9 mouse cellular contexts compared by ENCODE assay signal in genomic region chr13:49216808-49217561, GRCm38 (mm10). TPM values are rescaled to one million over a fixed set of nuclear protein-coding genes. Genes with fewer than 3 reads are reported as not detected.
DNase-seq lines count a peak whose midpoint lies in the region; ATAC-seq and TF ChIP-seq lines count a peak whose summit lies in the region.
"Had no signal": no experiment of that assay in that cellular context is flagged by ENCODE, and none has a peak within 500 bp of the region (broad histone marks: within the 10 kb centered on the region; RNA-seq: fewer than 3 reads in every experiment).

No protein-coding gene starts in this region.

- intact Hi-C loops in gastrocnemius, adult 2 months (cut with DNase I) = loop anchor here (5.0 kb wide), 1 partner anchor 110 kb away; no protein-coding TSS in a partner anchor

- H3K4me1 ChIP-seq in lung, embryonic 15.5 days = peaks cover 30% of the 10 kb centered on the region
- peaks cover 39% of the 10 kb centered on the region for H3K4me1 ChIP-seq in embryonic facial prominence, embryonic 15.5 days
- H3K4me1 ChIP-seq in neural tube, embryonic 15.5 days = peaks cover 36% of the 10 kb centered on the region

- peak overlapping the region; percentile 97 for H3K27ac ChIP-seq in gastrocnemius, adult 2 months
- 0 out of 2 replicates have a peak overlapping the region, but pooled peaks have one; percentile 19 for H3K27ac ChIP-seq in lung, embryonic 15.5 days
- H3K27ac ChIP-seq in embryonic facial prominence, embryonic 15.5 days (replicated peaks) = peak overlapping the region; percentile 85
- no peak overlapping the region for H3K27ac ChIP-seq in neural tube, embryonic 15.5 days (replicated peaks)

- H3K36me3 ChIP-seq in lung, embryonic 15.5 days = no peaks in the 10 kb centered on the region
- H3K36me3 ChIP-seq in embryonic facial prominence, embryonic 15.5 days = no peaks in the 10 kb centered on the region
- no peaks in the 10 kb centered on the region for H3K36me3 ChIP-seq in neural tube, embryonic 15.5 days

- H3K4me3 ChIP-seq in gastrocnemius, adult 2 months = peak overlapping the region; percentile 84
- peak overlapping the region; percentile 84; the same call in 1 of the 2 replicates for H3K4me3 ChIP-seq in lung, embryonic 15.5 days
- H3K4me3 ChIP-seq in embryonic facial prominence, embryonic 15.5 days (replicated peaks) = peak overlapping the region; percentile 87
- no peak overlapping the region for H3K4me3 ChIP-seq in neural tube, embryonic 15.5 days (replicated peaks)

- no peaks in the 10 kb centered on the region for H3K9me3 ChIP-seq in lung, embryonic 15.5 days
- no peaks in the 10 kb centered on the region for H3K9me3 ChIP-seq in embryonic facial prominence, embryonic 15.5 days (replicated peaks)
- no peaks in the 10 kb centered on the region for H3K9me3 ChIP-seq in neural tube, embryonic 15.5 days (replicated peaks)

- H3K4me2 ChIP-seq in lung, embryonic 15.5 days = peak overlapping the region; percentile 92
- H3K4me2 ChIP-seq in embryonic facial prominence, embryonic 15.5 days (replicated peaks) = peak overlapping the region; percentile 70
- H3K4me2 ChIP-seq in neural tube, embryonic 15.5 days = peak overlapping the region; percentile 76; the same call in 1 of the 2 replicates

- peak; percentile 47 for DNase-seq in gastrocnemius, adult 2 months
- DNase-seq in gastrocnemius, adult 8-10 months (ENCODE audit: low spot score in 2 of 2) = no peak
- DNase-seq in lung, postnatal 36 days = no peak
- DNase-seq in cerebellum, postnatal 10 days = no peak
- no peak for DNase-seq in T-cell, adult 2 months (ENCODE audit: low spot score)
- DNase-seq: kidney, adult 18-20 months had no signal

- no peak overlapping the region for H3K9ac ChIP-seq in lung, embryonic 15.5 days
- H3K9ac ChIP-seq in embryonic facial prominence, embryonic 15.5 days = 0 out of 2 replicates have a peak overlapping the region, but pooled peaks have one; percentile 5
- no peak overlapping the region for H3K9ac ChIP-seq in neural tube, embryonic 15.5 days (replicated peaks)

- H3K27me3 ChIP-seq in lung, embryonic 15.5 days = no peaks in the 10 kb centered on the region
- 0 out of 2 replicates have a peak, but pooled peaks cover 3% of the 10 kb centered on the region for H3K27me3 ChIP-seq in embryonic facial prominence, embryonic 15.5 days
- peaks cover 6% of the 10 kb centered on the region; the same call in 1 of the 2 replicates for H3K27me3 ChIP-seq in neural tube, embryonic 15.5 days (replicated peaks)

- TF ChIP-seq CTCF in gastrocnemius, adult 2 months (IDR thresholded peaks at IDR 0.05) = no peak

- 49% methylated on average over 9 of the region's 9 CpGs for WGBS in lung, embryonic 15.5 days
- WGBS in embryonic facial prominence, embryonic 15.5 days = 47% methylated on average over 9 of the region's 9 CpGs
- WGBS in neural tube, embryonic 15.5 days = 67% methylated on average over 9 of the region's 9 CpGs

- ATAC-seq in lung, embryonic 15.5 days (ENCODE audit: borderline replicate concordance, extremely low read depth, low FRiP score, low TSS enrichment) = no peak
- no peak for ATAC-seq in embryonic facial prominence, embryonic 15.5 days (ENCODE audit: insufficient number of reproducible peaks, low FRiP score, low TSS enrichment, low read depth)
- ATAC-seq in neural tube, embryonic 15.5 days (ENCODE audit: low FRiP score) = no peak

RNA-seq across cellular contexts. Expression of gene Card19, which starts 1.1 kb away (rescaled TPM):
- 100 to 1,000 TPM; 113 to 123 TPM for total RNA-seq in gastrocnemius, adult 2 months (2021)
- total RNA-seq in gastrocnemius, adult 8-10 months (2022) = 100 to 1,000 TPM; 121 to 134 (median 131) TPM
- polyA plus RNA-seq in lung, embryonic 15.5 days (2015; fragmentation: Nextera tagmentation; extraction: Ambion mirVana) = 47.4 and 52.6 TPM in 2 replicates
- polyA plus RNA-seq in embryonic facial prominence, embryonic 15.5 days (2015; fragmentation: Nextera tagmentation; extraction: Ambion mirVana) = 69.4 and 82.2 TPM in 2 replicates
- polyA plus RNA-seq in neural tube, embryonic 15.5 days (2015; fragmentation: Nextera tagmentation; extraction: Ambion mirVana) = 44.6 and 45.5 TPM in 2 replicates

RNA-seq across cellular contexts. Expression of gene Ninj1, which starts 29.7 kb away (rescaled TPM):
- 10 to 100 TPM; 17.2 to 18.7 TPM for total RNA-seq in gastrocnemius, adult 2 months (2021)
- 10 to 100 TPM; 15.4 to 22.5 (median 19.0) TPM for total RNA-seq in gastrocnemius, adult 8-10 months (2022)
- 44.5 and 45.1 TPM in 2 replicates for polyA plus RNA-seq in lung, embryonic 15.5 days (2015; fragmentation: Nextera tagmentation; extraction: Ambion mirVana)
- polyA plus RNA-seq in embryonic facial prominence, embryonic 15.5 days (2015; fragmentation: Nextera tagmentation; extraction: Ambion mirVana) = 61.1 and 62.7 TPM in 2 replicates
- 37.4 and 38.9 TPM in 2 replicates for polyA plus RNA-seq in neural tube, embryonic 15.5 days (2015; fragmentation: Nextera tagmentation; extraction: Ambion mirVana)

RNA-seq across cellular contexts. Expression of gene Susd3, which starts 31.5 kb away (rescaled TPM):
- under 1 TPM in 1 of 2 experiments, not detected in 1; 0.97 TPM for total RNA-seq in gastrocnemius, adult 2 months (2021)
- total RNA-seq in gastrocnemius, adult 8-10 months (2022) = under 1 TPM in 1 of 4 experiments, not detected in 3; 0.94 TPM
- 1.5 and 2.2 TPM in 2 replicates for polyA plus RNA-seq in lung, embryonic 15.5 days (2015; fragmentation: Nextera tagmentation; extraction: Ambion mirVana)
- polyA plus RNA-seq in embryonic facial prominence, embryonic 15.5 days (2015; fragmentation: Nextera tagmentation; extraction: Ambion mirVana) = 2.3 and 3.7 TPM in 2 replicates
- polyA plus RNA-seq in neural tube, embryonic 15.5 days (2015; fragmentation: Nextera tagmentation; extraction: Ambion mirVana) = 0.95 and 2.1 TPM in 2 replicates
